Mouse (Mus musculus): ENCODE measurements around the gene Tlx3.
A peak's percentile ranks its signal among the peaks of the same experiment; 100 is the strongest.

Gene Tlx3

DNA sequence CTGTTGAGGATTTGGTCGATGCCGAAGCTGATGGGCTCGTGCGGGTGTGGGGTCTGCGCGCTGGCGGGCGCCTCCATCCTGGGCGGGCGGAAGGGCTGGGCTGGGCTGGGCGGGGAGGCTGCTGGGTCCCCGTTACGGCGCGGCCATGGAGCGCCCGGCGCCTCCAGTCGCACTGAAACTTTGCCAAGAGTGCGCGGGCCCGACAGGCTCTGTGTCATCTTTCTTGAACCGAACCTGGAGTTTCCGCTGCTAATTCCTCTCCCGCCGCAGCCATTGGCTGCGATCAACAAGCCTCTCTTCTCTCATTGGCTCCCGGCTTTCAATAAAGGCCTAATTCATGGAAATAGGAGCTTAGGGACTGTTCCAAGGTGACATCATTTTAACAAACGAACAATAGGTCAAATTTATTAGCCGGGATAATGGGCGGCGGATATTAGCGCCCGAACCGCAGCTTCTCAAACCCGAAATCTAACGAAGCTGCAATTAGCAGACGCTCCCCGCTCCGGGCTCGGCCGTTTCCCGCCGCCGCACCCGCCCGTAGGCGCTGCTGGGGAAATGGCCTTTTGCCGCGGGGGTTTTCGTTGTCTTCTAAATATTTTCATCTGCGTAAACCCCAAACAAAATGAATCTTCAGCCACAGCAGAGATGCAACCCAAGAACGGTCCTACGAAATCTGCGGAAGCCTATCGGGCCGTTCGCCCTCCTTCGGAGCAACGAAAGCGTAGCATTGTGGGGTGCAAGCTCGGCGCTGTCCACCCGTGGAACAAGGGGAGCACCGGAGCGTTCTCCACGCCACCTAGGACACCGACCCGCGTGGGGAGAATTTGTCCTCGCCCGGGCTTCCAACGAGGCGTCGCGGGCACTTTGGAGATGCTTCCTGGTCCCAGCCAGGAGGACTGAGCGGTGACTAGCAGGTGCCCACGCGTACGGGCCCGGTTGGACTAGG, at the start of gene Tlx3:
Gene Tlx3 (minus strand): TSS at position 207 of the 946 bp plus-strand sequence.
- DNase-seq, result peak; percentile 91

DNA sequence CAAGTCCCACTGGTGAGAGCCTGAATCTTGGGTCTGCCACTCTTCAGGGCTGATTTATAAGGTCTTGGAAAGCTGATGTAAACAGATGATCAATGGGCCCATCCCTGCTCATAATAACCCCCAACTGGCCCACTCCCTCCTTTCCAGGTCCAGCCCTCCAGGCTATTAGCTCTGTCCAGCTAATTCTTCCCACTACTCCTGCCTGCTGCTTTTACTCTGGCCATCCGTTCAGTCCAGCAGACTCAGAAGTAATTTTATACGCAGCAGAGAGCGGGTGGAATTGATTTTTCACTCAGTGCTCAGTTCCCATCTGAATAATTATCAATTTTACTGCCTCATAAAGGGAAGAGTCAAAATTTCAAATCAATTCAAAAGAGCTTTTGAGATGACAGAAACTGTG, 36.9 kb upstream of the Tlx3 start:
- DNase-seq, result no peak

DNA sequence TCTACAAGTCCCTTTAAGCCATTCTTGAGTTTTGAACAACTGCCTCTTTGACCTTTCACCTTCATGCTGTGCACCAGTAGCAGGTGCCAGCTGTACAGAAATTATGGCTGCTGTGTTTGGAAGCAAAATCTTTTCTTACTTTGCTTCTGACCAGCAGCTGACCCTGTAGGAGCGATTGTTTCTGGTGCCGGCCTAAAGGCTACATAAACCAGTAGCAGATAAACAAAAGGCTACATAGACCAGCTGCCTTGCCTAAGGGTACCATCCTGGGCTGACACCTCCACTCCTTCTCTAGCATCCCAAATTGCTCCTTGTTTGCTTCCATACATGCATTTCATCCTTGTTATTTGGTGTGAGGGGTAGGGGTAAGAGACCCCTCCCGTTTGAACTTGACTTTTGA, 30.7 kb upstream of the Tlx3 start:
- no peak for DNase-seq

DNA sequence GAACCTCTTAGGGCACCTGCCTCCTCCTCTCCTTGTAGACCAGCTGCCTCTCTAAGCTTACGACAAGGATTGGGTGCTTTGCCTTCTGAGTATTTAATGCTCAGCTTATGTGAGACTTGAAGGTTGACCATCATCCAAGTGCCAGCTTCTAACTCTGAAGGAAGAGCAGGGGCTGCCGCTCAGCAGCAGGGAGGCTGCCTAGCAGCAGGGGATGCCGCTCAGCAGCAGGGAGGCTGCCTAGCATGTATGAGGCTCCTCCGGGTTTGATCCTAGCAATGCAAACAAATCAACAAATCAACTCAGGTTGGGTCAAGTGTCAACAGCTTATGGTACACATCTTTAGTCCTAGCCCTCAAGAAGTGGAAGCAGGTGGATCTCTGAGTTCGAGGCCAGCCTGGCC, 28.7 kb upstream of the Tlx3 start:
- no peak for DNase-seq

DNA sequence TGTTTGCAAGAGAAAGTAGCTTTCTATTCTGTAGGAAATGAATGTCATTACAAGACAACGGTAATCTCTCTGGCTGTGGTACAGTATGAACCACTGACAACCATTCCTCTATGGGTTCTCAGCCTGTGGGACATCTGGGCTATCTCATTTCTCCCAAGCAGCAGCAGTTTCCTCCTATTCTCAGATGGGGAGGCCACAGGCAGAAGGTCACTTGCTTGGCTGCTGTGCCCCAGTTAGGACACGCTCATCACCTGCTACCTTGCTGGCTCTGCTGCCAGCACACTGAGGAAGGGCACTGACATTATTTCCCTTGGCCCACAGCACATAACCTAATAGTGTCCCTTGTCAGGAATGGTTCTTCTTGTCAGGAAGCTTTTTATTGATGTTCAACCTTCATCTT, 24.8 kb upstream of the Tlx3 start:
- DNase-seq, result no peak

DNA sequence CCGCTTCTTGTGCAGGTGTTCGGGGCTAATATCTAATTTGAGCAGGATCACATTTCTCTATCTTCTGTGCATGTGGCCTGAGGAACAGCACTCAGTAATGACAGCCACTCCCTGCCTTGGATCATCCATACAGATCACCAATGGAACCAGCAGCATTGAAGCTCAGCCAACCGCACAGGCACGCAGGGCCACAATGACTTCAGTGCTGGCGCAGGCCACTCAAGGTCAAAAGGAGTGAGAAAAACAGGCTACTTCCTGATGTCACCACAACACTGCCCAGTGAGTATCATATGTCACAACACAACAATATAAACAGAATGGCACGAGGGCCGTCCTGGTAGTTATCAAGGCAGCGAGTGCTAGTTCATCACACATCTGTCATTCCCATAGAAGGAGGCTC, 23.1 kb upstream of the Tlx3 start:
- DNase-seq, result no peak

DNA sequence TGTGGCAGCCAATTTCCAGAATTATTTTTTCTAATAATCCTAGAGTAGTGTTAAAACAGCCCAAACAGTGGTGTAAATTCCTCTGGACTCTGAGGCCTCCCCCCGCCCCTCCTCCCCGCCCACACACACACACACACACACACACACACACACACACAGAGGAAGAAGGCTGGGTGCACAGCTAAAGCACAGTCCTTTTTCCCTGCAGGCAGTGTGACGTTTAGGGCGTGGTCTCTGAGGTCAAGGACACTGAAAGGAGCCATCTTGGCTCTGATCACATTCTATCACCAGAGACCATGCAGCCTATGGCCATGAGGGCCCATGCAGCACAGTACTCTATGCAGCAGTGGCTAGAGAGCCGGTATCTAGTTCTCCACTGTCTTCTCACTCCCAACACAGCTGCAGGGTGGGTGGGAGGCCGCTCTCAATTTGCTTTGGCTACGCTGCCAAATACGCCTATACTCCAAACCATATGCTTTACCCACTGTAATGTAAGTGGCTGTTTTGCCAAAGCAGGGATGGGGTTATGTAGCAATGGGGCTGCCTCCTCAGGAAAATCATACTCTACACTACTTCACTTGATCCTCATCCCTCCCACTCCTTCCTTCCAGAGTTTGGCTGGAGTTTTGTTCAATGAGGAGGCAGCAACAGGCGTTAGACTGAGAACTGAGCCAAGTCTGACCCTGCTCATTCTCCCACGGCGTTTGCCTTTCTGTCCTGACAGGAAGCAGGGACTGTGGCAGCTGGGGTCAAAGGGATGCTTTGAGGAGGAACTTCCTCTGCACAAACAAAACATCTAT, 18.4 kb upstream of the Tlx3 start:
- no peak for DNase-seq

DNA sequence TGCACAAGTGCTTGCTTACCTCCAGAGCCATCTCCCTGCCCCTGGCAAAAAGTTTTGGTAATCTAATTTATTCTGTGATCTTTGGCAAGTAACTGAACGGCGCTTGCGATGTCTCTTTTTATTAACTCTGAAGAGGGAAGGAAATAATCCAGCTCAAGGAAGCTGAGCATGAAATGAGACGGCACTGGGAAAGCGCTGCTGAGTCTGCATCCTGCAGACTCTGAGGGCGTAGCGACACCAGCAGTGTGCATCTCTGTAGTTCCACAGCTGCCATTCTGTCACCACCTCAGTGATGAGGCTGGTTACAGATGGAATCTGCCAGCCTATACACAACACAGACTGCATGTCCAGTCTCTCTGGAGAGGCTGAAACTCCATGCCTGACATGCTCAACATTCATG, 17.4 kb upstream of the Tlx3 start:
- no peak for DNase-seq

DNA sequence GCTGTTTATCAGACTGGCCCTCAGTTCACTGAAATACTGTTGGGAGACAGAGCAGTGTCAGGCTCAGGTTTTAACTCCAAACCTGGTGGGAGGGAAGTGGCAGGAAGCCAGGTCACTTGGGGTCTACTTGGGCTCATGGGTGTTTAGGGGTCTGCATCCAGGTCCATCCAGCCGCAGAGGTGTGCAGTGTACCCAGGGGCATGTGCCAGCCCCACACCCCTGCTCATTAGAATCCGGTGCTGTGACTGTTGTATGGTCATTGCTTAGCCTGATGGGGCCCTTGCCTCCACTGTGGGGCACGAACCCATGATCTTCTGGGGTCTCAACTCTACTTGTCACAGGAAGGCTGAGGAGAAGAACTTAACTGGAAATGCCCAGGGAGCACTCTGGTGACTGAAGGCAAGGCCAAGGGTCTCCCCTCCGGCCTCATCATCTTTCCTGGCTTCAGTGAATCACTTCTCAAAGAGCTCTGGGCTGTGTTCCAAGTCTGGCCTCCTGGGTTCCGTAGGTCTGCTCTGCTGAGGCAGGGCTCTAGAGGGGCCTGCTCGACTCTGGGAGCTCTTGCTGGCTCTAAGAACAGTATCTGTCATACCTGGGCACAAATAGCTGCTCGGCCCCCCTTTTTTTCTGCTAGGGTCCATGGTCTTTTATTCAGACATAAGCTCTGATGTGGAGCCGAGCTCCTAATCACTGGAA, 14.1 kb upstream of the Tlx3 start:
- DNase-seq, result peak; percentile 51

DNA sequence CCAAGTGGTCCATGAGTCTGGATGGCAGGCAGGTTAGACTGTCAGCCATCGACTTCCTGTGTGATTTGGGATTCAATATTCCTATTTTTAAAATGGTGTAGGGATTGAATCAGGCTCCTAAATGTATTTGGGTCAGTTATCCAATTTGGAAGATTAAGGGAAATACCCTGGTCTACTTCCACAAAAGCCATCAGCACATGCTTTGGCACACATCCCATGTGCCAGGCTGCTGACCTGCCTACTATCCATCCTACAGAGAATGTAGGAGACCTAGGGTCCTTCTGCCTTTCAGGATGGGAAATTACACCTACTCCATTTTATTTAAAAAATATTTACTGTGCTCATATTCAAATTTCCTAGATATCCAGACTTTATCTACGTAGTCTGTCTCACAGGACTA, 4.0 kb upstream of the Tlx3 start:
- no peak for DNase-seq

DNA sequence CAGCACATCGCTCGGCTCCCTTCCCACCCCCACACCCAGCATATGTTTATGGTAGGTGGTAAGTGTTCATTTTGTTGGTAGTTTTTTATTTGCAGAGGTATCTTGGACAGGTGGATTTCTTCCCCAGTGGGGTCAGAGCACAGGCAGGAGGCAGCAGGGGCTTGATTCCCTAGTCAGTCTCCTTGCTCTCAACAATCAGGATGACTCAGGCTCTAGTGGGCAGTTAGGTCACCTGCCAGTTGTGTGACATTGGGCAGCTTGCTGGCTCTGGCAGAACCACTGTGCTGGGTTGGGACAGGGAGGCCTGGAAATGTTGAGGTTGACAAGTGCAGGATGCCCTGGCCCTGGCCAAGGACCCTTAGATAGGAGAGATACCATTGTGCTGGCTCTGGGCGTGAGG, 1.6 kb upstream of the Tlx3 start:
- DNase-seq, result peak; percentile 31

DNA sequence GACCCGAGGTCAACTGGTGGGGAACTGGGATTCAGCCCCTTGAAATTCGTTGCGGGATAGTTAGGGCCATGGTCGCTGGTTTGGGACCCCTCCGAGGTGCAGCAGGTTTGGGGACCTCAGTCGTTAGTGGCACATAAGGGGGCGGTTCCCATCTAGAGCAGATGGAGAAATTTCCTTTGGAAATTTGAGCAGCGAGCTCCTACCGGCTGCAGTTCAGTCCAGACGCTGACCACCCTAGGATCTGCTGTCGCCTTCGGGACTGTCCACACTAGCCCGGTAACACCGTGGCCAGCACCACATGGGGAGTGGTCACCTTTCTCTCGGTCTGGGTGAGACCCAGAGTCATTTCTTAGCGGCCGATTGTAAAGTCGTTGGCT, 928 bp upstream of the Tlx3 start:
- DNase-seq, result peak; percentile 41

DNA sequence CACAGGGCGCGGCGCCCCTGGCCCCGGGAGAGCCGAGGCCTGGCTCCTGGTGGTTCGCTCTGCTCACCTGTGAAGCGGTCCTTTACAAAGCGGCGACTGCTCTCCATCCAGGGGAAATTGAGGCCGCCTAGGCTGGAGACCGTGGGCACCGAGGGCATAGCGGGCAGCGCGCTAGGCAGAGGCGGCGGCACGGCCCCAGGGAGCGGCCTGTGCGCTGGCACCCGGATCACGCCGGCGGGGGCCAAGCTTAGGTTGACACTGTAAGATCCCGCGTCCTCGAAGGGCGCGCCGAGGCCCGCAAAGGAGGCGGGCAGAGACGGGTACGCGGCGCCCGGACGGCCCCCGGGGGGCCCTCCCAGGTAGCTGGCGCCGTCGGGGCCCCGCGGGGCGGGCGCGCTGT, 417 bp downstream of the Tlx3 start:
- peak; percentile 54 for DNase-seq

DNA sequence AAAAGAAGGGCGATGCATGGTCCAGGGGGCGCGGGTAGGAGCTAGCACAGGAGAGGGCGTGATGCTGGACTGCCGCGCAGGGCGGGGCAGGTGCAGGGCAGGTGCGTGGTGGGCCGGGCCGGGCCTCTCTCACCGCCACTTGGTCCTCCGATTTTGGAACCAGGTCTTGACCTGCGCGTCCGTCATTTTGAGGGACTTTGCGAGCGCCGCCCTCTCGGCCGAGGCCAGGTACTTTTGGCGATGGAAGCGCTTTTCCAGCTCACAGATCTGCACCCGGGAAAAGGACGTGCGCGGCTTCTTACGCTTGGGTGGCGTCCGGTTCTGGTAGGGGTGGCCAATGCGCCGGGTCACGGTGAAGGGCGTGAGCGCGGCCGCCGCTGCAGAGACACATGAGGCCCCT, 1.1 kb downstream of the Tlx3 start:
- peak; percentile 82 for DNase-seq

DNA sequence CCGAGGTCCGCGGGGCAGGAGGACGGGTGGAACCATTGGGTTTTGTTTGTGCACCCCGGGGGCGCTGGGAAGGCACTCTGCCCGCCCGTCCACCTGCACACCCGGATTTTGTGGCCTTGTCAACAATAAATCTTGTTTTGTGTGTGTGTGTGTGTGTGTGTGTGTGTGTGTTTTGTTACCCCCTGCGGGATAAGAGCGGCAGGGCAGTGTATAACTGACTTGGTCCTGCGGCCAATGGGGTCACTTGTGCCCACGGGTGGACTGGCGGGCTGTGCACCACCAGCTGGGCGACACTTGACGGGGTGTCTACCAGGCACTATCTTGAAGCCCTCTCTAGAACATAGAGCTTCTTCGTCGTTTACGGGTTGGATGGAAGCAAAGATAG, 1.8 kb downstream of the Tlx3 start:
- no peak for DNase-seq

DNA sequence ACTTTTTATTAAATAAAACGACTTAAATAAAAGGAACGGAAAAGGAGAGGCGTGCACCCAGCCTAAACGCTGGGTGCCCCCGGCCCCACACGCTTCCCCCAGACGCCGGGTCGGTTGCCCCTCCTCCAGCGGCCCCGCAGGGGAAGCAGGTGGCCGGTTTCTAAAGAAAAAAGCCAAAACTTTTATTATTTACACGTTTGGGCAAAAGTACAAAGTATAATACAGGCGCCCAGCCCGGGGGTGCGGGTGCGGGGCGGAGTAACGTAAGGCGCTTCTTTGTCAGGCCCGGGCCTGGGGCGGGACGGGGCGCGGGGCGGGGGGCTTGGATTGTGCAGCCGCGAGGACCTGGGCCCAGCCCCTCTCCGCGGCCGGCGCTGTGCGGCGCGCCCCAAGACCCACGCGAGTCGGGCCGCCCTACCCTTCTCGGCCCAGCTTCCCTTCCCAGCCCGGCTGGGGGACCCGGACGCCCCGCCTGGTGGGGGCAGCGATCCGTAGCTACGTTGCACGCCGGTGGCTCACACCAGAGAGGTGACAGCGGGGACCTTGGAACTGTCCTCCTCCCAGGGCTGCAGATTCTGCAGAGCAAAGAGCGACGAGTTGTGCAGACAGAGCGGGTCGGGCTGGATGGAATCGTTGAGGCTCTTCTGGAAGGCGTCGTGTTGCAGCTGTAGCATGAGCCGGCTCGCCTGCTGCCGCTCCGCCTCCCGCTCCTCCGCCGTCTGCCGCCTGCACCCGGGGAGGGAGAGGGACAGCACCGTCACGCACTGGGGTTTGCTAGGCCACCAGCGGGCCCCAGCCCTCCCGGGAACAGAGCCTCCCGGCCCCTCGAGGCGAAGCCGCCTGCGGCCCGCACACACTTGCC, 2.4 kb downstream of the Tlx3 start:
- DNase-seq, result peak; percentile 51

DNA sequence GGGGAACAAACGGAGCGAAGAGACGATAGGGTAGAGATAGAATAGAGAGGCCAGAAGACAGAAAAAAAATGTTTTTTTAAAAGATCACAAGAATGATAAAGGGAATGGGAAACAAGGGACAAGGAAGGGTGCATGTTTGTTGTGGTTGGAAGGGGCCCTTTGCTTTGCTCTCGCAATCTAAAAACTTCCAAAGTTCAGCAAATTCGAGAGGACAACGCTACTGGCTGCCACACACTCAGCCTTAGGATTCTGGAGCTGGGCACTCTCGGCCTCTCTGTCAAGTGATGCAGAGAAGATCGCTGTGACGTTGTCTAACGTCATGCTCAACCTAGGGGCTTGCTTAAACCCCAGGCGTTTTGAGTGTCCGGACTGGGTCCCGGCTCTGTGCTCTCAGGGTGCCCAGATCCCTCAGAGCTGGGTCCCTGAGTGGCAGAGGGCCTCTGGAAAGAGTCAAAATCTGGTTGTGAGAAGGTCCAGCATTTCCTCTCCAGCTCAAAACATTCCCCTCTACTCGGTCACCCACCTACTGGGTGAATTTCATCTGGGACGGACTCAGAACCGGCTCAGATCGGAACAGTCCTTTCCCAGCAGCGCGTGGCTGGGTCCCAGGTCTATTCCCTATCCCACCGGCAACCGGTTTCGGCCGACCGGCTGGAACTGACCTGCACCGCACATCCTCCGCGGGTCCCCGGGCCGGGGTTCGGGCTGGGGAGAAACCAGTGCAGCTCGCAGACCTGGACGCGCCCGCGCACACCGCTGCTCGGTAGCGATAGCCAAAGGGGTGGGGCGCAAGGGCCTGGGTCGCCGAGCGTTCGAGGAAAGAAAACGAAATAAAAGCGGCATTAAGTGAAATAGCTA, 3.3 kb downstream of the Tlx3 start:
- DNase-seq, result peak; percentile 42

DNA sequence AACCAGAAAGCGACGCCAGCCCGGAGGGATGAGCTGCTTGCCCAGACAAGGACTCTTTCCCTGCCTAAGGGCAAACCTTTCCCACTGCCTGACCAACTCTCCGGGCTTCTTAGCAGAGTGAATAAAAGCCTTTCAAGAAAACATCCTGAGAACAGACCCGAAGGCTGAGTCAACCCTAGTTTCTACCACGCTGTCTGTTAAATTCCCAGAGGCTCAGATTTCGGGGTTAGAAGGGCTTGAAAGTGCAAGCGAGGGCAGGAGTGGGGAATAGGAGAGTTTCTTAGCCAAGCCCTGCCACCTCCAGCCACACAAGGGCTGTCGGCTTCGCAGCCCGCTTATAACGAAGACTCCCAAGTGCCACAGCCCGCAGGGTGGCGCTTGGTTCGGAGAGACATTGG, 4.3 kb downstream of the Tlx3 start:
- DNase-seq, result no peak

DNA sequence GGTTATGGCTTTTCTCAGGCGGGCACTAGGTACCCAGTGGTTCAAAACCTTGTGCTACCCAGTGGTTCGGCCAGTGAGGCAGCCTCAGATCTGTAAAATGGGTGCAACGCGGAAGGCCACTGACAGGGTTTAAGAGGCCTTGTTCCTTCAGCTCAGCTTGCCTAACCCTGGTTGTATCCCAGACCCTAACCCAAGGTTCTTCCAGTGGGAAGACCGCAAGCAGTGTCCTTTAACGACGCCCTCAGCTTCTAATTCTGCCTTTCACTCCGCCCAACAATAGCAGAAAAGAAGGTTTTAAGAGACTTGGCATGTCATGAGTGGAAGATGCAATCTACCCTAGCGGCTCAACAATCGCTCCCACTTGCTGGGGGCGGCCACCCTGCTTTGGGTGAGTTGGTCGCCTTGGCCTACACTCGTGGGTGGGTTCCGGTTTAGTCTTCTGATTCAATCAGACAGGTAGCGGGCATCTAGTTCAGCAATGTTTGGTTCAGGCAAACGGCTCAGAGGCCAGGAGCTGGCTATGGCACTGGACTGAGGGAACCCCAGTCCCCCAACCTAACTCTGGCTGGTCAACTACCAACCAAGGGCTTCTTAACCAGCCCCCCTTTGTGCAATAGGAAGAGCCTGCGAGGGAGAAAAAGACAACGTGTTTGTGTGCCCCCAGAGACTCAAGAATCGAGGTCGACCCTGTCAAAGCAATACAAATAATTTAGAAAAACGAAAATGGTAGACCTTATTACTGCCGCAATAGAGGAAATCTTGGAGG, 4.9 kb downstream of the Tlx3 start:
- no peak for DNase-seq

DNA sequence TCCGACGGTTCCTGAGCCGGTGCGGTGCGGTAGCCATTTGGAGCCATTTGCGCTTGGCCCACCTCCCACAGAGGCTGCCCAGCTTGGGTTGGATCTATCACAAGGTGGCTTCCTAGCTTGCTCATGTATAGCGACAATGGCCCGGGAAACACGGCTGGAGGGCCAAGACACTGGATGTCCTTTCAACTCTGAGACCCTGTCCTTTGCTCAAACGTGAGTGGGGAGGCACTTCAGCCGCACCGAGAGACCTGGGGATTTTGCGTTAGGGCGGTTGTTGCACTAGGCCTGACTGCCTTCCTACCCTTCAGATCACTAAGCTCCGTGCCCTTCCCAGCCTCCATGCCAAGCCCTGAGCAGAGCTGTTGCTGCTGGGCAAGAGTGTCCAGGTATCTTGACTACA, 5.7 kb downstream of the Tlx3 start:
- peak; percentile 62 for DNase-seq

DNA sequence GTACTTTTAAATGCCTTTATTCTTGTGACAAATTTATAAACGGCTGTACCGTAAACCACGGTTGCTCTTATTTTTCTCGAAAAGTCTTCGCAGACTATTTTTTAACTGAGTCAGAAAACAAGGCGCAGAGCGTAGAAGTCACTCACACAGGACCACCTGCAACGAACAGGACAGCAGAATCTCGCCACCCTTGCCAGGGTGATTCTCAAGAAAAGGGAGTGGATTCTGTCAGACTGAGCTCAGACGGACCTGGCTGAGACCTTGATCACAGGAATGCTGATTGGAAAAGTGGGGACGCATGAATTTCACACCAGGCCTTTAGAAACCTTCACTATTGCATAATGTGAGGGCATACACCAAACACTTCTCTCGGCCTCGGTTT, 6.3 kb downstream of the Tlx3 start:
- no peak for DNase-seq

Measured in cerebellum, adult 11-12 months (tissue).